25 mouse cellular contexts compared by ENCODE assay signal in genomic region chr2:164192279-164192678, GRCm38 (mm10). TPM values are rescaled to one million over a fixed set of nuclear protein-coding genes. Genes with fewer than 3 reads are reported as not detected.
"Had no signal": no experiment of that assay in that cellular context is flagged by ENCODE, and none has a peak within 500 bp of the region (broad histone marks: within the 10 kb centered on the region; RNA-seq: fewer than 3 reads in every experiment).

No protein-coding gene starts in this region.

- H3K9ac ChIP-seq: neural tube, embryonic 12.5 days; neural tube, embryonic 13.5 days; neural tube, embryonic 15.5 days; stomach, embryonic 15.5 days had no signal

- H3K4me1 ChIP-seq: neural tube, embryonic 12.5 days; neural tube, embryonic 13.5 days; neural tube, embryonic 15.5 days; stomach, embryonic 15.5 days had no signal

- H3K27me3 ChIP-seq: neural tube, embryonic 12.5 days; neural tube, embryonic 13.5 days; neural tube, embryonic 15.5 days; stomach, embryonic 15.5 days had no signal

- H3K36me3 ChIP-seq: neural tube, embryonic 12.5 days; neural tube, embryonic 13.5 days; neural tube, embryonic 15.5 days; stomach, embryonic 15.5 days had no signal

- H3K4me2 ChIP-seq: neural tube, embryonic 12.5 days; neural tube, embryonic 13.5 days; neural tube, embryonic 15.5 days; stomach, embryonic 15.5 days had no signal

- H3K9me3 ChIP-seq: neural tube, embryonic 12.5 days; neural tube, embryonic 13.5 days; neural tube, embryonic 15.5 days; stomach, embryonic 15.5 days had no signal

- DNase-seq: retina, postnatal 1 day; right cerebral cortex, adult 18-20 months; right cerebral cortex, postnatal 14 days; right cerebral cortex, postnatal 25 days; right cerebral cortex, postnatal 4 days; spleen, adult 18-20 months; thymus, adult 18-20 months; thymus, adult 2 months; thymus, postnatal 14 days; thymus, postnatal 25 days; thymus, postnatal 36 days; thymus, postnatal 4 days had no signal

- H3K27ac ChIP-seq: neural tube, embryonic 12.5 days; neural tube, embryonic 13.5 days; neural tube, embryonic 15.5 days; stomach, embryonic 15.5 days had no signal

- H3K4me3 ChIP-seq: neural tube, embryonic 12.5 days; neural tube, embryonic 13.5 days; neural tube, embryonic 15.5 days; stomach, embryonic 15.5 days had no signal

RNA-seq across cellular contexts. Expression of gene Wfdc12, which starts 1.9 kb away (rescaled TPM):
- total RNA-seq: neutrophil, adult 5-6 weeks had no signal
- polyA plus RNA-seq: neural tube, embryonic 11.5 days; neural tube, embryonic 12.5 days; neural tube, embryonic 13.5 days; neural tube, embryonic 14.5 days; neural tube, embryonic 15.5 days; small intestine, adult 2 months; spleen, adult 2 months; stomach, embryonic 14.5 days; stomach, embryonic 15.5 days; stomach, embryonic 16.5 days had no signal

RNA-seq across cellular contexts. Expression of gene Wfdc15a, which starts 7.7 kb away (rescaled TPM):
- total RNA-seq: neutrophil, adult 5-6 weeks had no signal
- polyA plus RNA-seq: neural tube, embryonic 11.5 days; neural tube, embryonic 12.5 days; neural tube, embryonic 13.5 days; neural tube, embryonic 14.5 days; neural tube, embryonic 15.5 days; small intestine, adult 2 months; spleen, adult 2 months; stomach, embryonic 14.5 days; stomach, embryonic 15.5 days; stomach, embryonic 16.5 days; thymus, adult 2 months; thymus, postnatal 0 days had no signal

RNA-seq across cellular contexts. Expression of gene Wfdc5, which starts 9.7 kb away (rescaled TPM):
- total RNA-seq: neutrophil, adult 5-6 weeks had no signal
- polyA plus RNA-seq: neural tube, embryonic 11.5 days; neural tube, embryonic 12.5 days; neural tube, embryonic 13.5 days; neural tube, embryonic 14.5 days; neural tube, embryonic 15.5 days; spleen, adult 2 months; stomach, embryonic 14.5 days; testis, adult 2 months; thymus, postnatal 0 days had no signal

RNA-seq across cellular contexts. Expression of gene Kcns1, which starts 21.4 kb away (rescaled TPM):
- total RNA-seq: neutrophil, adult 5-6 weeks had no signal
- polyA plus RNA-seq: thymus, postnatal 0 days had no signal

RNA-seq across cellular contexts. Expression of gene Wfdc15b, which starts 29.2 kb away (rescaled TPM):
- total RNA-seq: neutrophil, adult 5-6 weeks had no signal
- polyA plus RNA-seq: neural tube, embryonic 11.5 days; neural tube, embryonic 12.5 days; neural tube, embryonic 13.5 days; neural tube, embryonic 14.5 days; neural tube, embryonic 15.5 days; small intestine, adult 2 months; testis, adult 2 months; thymus, adult 2 months had no signal
